Mouse (Mus musculus) ES-E14 (cell line): ENCODE measurements around the gene Dnah3. TPM values are rescaled to one million over a fixed set of nuclear protein-coding genes. Genes with fewer than 3 reads are reported as not detected.

Source experiments
- DNase-seq: peaks from one replicate; pipeline ENCODE4 v3.0.0-alpha.2; 2013; ENCODE audit warnings: low read depth, low spot score
- H3K27ac ChIP-seq: 2 replicates; pipeline ENCODE4 v1.5.1; 2012; ENCODE audit warnings: low read depth, mild to moderate bottlenecking, low read length, moderate library complexity, mixed read lengths; ENCODE audit not compliant: poor library complexity, insufficient read depth, severe bottlenecking
- H3K36me3 ChIP-seq: 2 replicates; pipeline ENCODE4 v1.6.1; 2012; ENCODE audit warnings: mild to moderate bottlenecking, low read length, moderate library complexity, mixed read lengths; ENCODE audit not compliant: control insufficient read depth, poor library complexity, insufficient read depth, severe bottlenecking
- H3K4me1 ChIP-seq, 2 experiments: fragments of 150-350 bp in 1 of 2; sonication (generic) in 1 of 2; 2 replicates each; pipeline ENCODE4 v1.6.1; 2012; ENCODE audit warnings: low read length in 2 of 2, mild to moderate bottlenecking in 1 of 2, mixed read lengths in 1 of 2; ENCODE audit not compliant: control insufficient read depth in 2 of 2, insufficient read depth in 2 of 2, poor library complexity in 1 of 2
- H3K4me3 ChIP-seq, 2 experiments: fragments of 150-350 bp in 1 of 2; sonication (generic) in 1 of 2; 2 replicates each; pipeline ENCODE4 v1.5.1; 2012; ENCODE audit warnings: low read length in 2 of 2, low read depth in 1 of 2, mild to moderate bottlenecking in 1 of 2, mixed read lengths in 1 of 2; ENCODE audit not compliant: insufficient read depth in 1 of 2, poor library complexity in 1 of 2, severe bottlenecking in 1 of 2
- H3K9ac ChIP-seq: 2 replicates; pipeline ENCODE4 v1.6.1; 2012; ENCODE audit warnings: low read depth, mild to moderate bottlenecking, low read length, mixed read lengths; ENCODE audit not compliant: poor library complexity, insufficient read depth, severe bottlenecking
- H3K9me3 ChIP-seq: fragments of 150-350 bp; sonication (generic); 2 replicates; pipeline ENCODE4 v1.6.1; 2012; ENCODE audit warnings: low read depth, mild to moderate bottlenecking, low read length; ENCODE audit not compliant: control insufficient read depth, insufficient read depth
- CHD2 ChIP-seq: IDR thresholded peaks from 2 replicates; pipeline ENCODE4 v1.6.1; 2014; ENCODE audit warnings: mild to moderate bottlenecking, low read depth, low read length, inconsistent platforms
- HCFC1 ChIP-seq: IDR thresholded peaks from 2 replicates; pipeline ENCODE4 v1.6.1; 2012; ENCODE audit warnings: low read length, inconsistent platforms, borderline replicate concordance; ENCODE audit not compliant: insufficient read depth
- MAFK ChIP-seq: IDR thresholded peaks from 2 replicates; pipeline ENCODE4 v1.6.1; 2014; ENCODE audit warnings: mild to moderate bottlenecking, low read depth, low read length, inconsistent platforms; ENCODE audit not compliant: insufficient read depth
- ZC3H11A ChIP-seq: IDR thresholded peaks from 2 replicates; pipeline ENCODE4 v1.6.1; 2012; ENCODE audit warnings: low read depth, mild to moderate bottlenecking, inconsistent platforms, low read length, borderline replicate concordance
- ZNF384 ChIP-seq: IDR thresholded peaks from 2 replicates; pipeline ENCODE4 v1.6.1; 2012; ENCODE audit warnings: low read depth, low read length, inconsistent platforms
- in situ Hi-C, 2 experiments: fragments of 600-800 bp; cut with MboI; formaldehyde crosslinking; loops; one replicate each; pipeline ENCODE4 v1.15.1; 2025; ENCODE audit warnings: low sequenced_read_pairs in 2 of 2, inconsistent platforms in 1 of 2; ENCODE audit not compliant: unreplicated experiment in 2 of 2
- total RNA-seq: library from RNA; depleted of rRNA; stranded (reverse); fragments of 300-350 nt; gene quantifications from 2 replicates; pipeline ENCODE4 v1.2.3, GENCODE M21; 2012; rRNA removed

The Dnah3 gene
- total RNA-seq, 1 experiment, result not detected

DNA sequence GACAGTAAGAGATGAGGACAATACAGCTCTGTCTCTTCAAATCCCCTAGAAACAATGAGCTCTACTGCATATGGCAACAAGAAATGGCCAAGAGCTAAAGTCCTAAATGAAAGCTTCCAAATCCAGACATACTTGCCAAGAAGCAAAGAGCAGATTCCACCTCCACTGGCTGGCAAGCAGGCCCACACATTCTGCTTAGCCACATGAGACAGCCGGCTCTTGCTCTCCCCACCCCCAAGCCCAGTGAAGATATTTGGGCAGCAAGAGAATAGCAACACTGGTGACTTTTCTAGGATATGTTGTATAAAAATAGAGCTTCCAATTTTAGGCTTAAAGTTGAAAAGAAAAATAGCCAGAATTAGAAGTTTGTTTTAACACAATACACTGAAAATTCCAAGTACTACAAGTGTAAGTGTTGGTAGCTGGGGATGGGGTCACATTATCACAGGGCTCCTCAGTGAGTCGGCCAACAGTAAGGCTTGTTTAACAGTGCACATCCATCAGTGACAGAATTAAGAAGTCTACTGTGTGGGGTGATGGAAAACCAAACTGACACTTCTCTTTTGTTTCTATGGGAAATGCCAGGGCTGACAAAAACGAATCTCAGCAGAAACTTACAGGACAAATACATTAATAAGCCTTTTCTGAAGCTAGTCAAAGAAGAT lies 219.2 kb downstream of the Dnah3 start:
- no peak for DNase-seq
- TF ChIP-seq ZC3H11A (no peak), ZNF384 (no peak), MAFK (no peak)
- Histone ChIP-seq H3K36me3 (no peaks in the 10 kb centered on the region; the same call in 1 of the 2 replicates), H3K9me3 (no peaks in the 10 kb centered on the region), H3K9ac (no peak overlapping the region), H3K4me1 (peaks cover 0 to 3% of the 10 kb centered on the region in 2 experiments; a peak in 2 of 4 replicates), H3K4me3 (no peak overlapping the region), H3K27ac (no peak overlapping the region)
- in situ Hi-C loops, result no loop called here

DNA sequence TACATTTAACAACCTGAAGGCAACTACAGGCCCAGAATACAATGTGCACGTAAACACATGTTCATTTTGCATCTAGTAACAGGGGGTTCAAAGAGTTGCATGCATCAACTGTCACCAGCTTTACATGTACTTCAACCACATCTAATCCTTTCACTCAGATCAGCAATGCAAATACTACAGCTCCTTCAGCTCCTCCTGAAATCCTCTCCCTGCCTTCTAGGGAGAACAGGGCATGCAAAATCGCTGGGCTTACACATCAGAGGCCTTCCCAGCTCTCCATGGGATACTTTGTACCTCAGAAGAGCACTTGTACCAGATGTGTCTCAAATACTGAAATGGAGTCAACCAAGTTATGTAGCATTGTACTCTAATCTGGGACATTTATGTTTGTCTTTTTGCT lies 222.0 kb downstream of the Dnah3 start:
- no peak for DNase-seq
- Histone ChIP-seq H3K9me3 (no peaks in the 10 kb centered on the region), H3K27ac (no peak overlapping the region), H3K4me1 (peaks cover 0 to 6% of the 10 kb centered on the region in 2 experiments; a peak in 2 of 4 replicates), H3K9ac (no peak overlapping the region), H3K36me3 (no peaks in the 10 kb centered on the region; the same call in 1 of the 2 replicates), H3K4me3 (no peak overlapping the region)
- TF ChIP-seq MAFK (no peak), ZNF384 (no peak), CHD2 (no peak), HCFC1 (no peak)
- in situ Hi-C loops, result no loop called here

Other genes with a start within 250 kb of the Dnah3 start
- gene Lyrm1, start 199.4 kb downstream of the Dnah3 start, total RNA-seq, result 1.4 and 3.8 TPM in 2 replicates
- gene Dcun1d3, start 199.0 kb downstream of the Dnah3 start, total RNA-seq, result 26.1 and 27.1 TPM in 2 replicates
- gene Tmem159, start 7.1 kb upstream of the Dnah3 start, total RNA-seq, result 7.2 and 9.6 TPM in 2 replicates
- 0.11 TPM in 1 of 2 replicates, not detected in the other for gene Zp2, start 50.0 kb upstream of the Dnah3 start, total RNA-seq
- 0.04 TPM in 1 of 2 replicates, not detected in the other for gene Anks4b, start 78.6 kb upstream of the Dnah3 start, total RNA-seq
- 3.6 and 3.7 TPM in 2 replicates for gene Crym, start 106.8 kb upstream of the Dnah3 start, total RNA-seq
- 0.09 and 0.16 TPM in 2 replicates for gene Abca14, start 108.7 kb upstream of the Dnah3 start, total RNA-seq
- not detected in 2 replicates for gene Abca15, start 233.4 kb upstream of the Dnah3 start, total RNA-seq